Mouse (Mus musculus): ENCODE results near the gene Neurod1.

Gene Neurod1

DNA sequence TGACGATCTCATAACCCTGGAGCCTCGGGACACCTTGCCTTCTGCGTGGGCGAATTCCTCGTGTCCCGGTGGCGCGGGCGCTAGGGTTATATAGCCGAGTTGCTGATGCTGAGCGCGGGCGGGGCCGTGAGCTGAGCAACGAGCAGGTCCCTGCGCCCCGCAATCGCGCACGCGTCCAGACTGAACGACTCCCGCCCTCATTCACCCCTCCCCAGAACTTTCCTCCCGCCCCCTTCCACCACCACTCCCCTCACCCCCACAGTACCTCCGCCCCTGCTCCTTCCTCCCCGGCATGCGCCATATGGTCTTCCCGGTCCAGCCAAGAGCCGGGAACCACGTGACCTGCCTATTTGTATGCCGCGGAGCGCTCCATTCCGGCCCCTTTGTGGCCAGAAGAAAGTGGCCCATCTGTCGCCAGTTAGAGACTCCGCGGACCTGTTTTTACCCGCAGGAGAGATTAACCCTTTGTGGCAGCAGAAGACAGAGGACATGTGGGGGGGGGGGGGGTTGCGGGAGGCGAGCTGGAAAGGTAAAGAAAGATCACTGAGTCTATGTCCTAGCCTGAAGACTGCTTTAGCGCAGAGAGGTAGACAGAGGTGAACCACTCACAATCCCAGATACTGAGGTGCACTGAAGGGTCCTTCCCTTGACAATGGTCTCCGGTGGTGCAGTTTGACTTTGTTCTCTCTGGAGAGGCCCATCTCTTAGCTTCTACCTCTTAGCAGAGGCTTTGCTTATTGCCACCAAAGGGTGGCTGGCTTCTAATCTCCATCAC lies at the start of gene Neurod1, which contains the start of gene Cerkl:
Gene Neurod1 (minus strand): TSS at position 177 of the 775 bp plus-strand sequence.
Gene Cerkl (minus strand): TSS at position 211 of the 775 bp plus-strand sequence.
- in situ Hi-C loops (cut with MboI, MseI): no loop called here

DNA sequence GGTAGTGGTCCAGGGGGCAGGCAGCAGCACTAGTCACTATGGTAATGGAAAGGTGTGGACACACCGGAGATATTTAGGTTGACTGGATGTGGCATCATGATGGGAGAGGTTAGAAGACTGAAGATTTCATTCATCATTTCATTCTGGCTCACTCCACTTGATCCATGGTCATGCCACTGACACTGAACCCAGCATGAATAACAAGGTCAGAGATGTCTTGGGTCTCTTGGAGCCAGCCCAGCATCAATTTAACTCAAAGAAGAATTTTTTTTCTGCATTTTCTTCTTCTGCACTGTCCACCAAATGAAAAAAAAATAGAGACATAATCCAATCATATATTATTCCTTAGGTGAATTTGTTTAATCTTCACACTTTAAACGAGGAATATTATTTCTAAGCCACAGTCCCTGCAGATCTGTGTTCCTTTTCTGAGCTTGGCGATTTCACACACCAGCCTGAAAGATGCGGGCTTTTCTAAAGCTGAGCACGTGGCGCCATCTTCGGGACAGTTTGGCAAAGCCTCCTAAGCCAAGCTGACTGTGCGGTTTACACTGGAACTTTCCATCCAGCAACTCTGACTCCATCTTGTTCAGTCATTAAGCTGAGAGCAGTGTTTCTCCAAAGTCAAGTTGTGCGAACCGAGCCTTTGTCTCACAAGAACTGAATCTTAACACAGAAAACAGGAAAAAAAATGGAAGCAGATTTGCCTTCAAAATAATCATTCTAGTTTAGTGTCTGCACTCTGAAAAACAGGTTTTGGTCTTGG lies 42.6 kb upstream of the Neurod1 start:
- in situ Hi-C loops (cut with MboI, MseI): loop anchor here (10.0 kb wide), 1 partner anchor 564 kb away; no protein-coding TSS in a partner anchor

DNA sequence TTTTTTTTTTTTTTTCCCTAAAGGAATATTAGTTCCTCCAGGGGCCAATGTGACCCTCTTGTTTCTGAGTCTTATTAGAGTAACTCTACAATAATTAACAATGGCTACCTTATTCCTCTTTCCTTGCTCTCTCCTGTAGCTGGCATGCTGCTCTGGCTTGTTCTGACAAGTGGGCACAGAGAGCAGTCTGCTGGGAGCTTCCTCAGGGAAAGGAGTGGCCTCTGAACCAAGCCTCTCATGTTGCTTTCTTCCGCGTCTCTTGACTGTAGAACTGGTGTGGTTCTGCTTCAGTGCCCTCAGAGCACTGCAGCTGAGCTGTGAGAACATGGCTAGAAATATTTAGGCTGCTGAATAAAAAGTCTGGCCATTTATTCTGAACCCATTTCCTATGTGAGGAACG lies 28.6 kb upstream of the Neurod1 start:
- in situ Hi-C loops (cut with MboI, MseI): no loop called here

DNA sequence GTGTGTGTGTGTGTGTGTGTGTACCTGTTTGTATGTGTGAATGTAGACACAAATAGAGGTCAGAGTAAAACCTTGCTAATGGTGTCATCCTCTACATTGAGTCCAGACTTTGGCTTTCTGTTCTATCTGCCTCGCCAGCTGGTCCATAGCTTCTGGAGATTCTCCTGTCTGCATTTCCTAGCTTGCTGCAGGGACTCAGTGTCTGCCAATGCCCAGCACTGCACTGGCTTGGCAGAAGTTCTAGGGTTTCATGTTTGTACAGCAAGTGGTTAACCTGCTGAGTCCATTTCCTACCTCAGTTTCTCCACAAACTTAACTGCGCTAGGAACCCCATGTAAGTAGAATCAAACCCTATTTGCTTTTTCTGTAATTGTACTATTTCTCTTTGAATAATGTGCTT lies 26.0 kb upstream of the Neurod1 start:
- in situ Hi-C loops (cut with MboI, MseI): no loop called here

DNA sequence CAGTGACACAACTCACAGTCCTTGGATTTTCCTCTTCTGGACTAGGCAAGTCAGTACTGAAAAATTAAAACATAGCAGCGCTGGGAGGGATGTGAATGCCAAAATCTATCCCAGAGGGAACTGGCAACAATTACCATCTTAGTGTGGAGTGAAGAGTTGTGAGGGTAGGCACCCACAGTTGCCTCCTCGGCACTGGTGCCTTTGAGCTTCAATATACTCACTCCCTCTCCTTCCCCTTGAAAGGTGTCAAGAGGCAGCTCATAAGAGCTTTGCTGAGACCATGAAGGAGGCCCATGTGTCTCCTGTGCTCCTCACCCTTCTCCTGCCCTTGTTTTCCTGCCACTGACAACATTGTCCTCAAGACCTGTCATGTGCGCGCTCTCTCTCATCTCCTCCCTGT lies 5.9 kb upstream of the Neurod1 start:
- in situ Hi-C loops (cut with MboI, MseI): no loop called here

DNA sequence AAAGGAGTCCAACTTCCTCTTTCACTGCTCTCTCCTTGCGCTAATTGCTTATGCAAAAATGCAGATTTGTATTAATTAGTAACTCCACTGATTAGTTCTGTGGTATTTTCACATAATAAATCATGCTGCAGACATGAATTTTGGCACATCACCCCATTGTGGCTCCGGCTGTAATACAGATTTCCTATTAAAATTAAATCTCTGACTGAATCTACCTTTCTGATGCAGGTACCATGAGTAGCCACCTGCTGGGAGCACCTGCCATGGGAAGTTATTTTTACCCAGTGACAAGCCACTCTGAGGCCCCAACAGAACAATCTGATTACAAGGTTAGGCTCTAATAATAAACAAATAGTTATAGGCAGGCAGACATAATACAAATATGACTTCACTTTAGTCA lies 5.3 kb upstream of the Neurod1 start:
- in situ Hi-C loops (cut with MboI, MseI): no loop called here

DNA sequence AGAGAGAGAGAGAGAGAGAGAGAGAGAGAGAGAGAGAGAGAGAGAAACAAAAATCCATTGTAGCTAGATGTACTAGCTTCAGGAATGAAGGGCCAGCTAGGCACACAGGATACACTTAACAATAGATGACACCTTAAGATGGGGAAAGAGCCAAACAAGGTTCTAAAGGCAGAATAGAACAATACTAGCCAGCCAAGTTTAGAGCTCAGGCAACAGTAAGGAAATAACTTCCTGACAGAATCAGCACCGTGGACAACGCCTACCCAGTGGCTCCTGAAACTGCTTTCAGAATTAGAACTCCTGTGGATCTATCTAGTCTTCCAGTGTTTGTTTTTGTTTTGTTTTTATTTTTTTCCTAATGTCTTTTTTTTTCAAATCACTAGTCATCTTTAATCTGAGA lies 4.0 kb upstream of the Neurod1 start:
- in situ Hi-C loops (cut with MboI, MseI): no loop called here

DNA sequence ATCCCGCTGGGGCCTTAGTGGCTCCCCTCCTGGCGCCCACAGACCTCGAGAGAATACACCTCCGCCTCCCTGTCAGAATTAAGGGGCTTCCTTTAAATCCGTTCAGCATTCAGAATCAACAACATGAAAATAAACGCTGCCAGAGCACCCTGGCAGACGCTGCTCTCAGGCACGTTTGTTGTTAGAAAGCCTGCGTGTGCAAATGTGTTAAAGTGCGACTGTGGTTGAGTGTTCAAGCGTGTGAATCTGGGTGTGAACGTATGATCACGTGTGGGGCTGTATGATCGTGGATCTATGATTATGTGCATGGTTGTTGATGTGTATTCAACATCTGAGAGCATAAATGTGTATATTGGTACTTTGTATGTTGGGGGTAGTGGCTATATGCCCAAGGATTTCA lies 3.6 kb upstream of the Neurod1 start:
- in situ Hi-C loops (cut with MboI, MseI): no loop called here

DNA sequence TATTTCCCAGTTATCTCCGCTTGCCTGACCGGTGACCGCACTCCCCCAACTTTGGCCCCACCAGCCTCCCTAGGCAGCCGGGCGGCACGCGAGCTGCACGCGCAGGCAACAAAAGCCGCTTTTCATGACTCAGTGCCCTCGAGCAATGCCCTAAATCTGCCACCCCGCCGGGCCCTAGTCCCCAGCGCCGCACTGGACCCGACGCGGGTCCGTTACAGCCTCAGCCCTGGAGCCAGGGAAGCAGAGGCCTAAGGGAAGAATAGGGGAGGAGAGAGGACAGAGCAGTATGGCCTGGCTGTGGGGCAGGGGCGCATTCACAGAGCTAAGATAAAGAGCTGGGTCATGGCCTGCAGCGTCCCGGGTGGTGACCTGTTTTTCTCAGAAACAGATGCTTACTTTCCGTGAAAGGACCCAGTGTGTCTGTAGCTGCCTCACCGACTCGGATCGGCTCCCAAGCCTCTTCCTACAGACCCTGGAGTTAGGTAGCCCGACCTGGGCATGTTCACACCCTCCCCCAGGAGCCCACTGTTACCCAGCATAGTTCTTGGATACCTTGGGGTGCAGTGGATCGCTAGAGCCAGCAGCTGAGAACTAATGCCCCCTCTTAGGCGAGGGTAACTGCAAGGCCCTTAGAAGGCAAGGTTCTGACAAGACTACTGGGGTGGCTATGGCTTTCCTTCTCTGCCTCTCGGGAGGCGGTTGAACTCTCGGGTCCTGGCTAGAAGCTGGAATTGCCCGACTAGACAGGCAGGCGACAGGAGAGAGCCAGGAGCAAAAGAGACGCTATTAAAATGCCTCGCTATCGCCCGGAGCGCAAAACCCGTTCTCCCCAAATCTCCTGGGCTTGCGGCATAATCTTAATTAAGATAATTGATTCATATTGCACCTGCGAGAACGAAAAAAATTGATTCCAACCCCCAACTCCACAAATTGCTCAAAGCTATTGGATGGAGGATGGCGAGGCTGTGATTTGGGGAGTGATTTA lies 2.8 kb upstream of the Neurod1 start:
- in situ Hi-C loops (cut with MboI, MseI): no loop called here

DNA sequence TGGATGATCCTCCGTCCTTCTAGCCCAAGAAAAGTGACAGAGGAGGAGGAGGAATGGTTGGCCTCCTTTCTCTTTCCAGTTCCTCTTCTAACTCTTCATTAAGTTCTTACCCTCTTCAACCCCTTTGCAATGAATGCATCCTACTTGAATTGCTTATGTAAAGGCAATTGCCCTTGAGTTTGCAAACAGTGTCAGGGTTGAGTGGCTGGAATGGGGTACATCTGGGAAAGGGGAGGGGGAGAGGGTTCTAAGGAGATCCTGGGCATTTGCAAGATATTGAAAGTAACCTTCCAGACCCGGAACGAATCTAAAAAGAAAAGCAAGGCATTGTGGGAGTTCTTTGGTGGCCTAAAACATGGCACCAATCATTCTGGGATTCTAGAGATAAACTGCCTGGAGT lies 1.4 kb upstream of the Neurod1 start:
- in situ Hi-C loops (cut with MboI, MseI): no loop called here

DNA sequence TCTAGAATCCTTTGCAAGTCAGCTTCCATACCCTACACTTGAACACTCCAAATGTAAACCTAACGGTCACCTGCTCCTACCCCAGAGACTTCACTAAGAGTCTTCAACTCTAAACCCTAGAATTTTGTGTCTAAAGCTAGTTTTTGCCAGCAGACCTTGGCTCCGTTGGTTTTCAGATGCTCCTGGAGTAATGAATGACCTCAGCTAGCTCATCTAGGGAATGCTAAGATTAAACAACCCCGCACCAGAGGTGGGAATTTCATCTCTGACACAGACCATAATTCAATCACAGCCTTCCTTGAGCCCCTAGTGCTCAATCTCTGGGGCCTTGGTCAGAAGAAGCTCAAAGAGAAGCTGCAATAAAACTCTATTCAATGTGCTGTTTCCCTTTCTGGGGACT lies 883 bp upstream of the Neurod1 start:
- in situ Hi-C loops (cut with MboI, MseI): no loop called here

DNA sequence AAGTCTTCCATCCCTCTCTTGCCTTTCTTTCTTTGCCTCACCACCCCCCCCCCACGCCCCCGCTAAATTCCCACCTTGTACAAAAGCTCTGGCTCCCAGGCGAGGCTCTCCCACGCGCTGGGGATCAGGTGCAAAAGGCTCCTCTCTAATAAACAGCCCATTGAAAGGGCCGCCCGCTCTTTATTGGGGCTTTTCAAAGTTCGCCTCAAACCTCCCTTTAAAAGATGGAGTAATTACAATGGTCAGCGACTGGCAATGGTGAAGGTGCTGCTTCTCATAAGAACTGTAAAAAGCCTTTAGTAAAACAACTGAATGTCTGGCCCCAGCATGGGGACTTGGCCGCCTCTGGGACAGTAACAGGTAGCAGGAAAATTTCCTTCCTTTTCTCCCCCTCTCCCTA lies 905 bp downstream of the Neurod1 start:
- in situ Hi-C loops (cut with MboI, MseI): no loop called here

DNA sequence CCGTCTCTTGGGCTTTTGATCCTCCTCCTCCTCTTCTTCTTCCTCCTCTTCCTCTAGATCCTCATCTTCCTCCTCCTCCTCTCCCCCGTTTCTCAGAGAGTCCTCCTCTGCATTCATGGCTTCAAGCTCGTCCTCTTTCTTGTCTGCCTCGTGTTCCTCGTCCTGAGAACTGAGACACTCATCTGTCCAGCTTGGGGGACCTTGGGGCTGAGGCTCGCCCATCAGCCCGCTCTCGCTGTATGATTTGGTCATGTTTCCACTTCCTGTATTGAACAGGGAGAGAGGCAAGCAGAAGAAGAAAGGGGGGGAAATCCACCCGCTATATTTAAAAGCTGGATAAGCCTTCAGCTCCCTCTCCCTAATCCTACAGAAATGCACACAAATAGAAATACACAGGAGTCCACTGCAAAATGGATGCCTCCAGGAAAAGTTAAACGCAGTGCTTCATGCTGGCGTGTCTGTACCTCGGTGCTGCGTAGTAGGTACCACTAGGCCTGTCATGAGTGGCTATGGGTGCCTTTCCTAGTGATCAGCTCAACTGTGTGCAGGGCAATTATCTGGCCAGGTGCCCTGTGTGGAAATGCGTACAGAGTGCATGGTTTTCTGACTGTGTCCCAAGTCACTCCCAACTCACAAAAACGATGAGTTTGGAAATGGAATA lies 1.6 kb downstream of the Neurod1 start:
- in situ Hi-C loops (cut with MboI, MseI): no loop called here

DNA sequence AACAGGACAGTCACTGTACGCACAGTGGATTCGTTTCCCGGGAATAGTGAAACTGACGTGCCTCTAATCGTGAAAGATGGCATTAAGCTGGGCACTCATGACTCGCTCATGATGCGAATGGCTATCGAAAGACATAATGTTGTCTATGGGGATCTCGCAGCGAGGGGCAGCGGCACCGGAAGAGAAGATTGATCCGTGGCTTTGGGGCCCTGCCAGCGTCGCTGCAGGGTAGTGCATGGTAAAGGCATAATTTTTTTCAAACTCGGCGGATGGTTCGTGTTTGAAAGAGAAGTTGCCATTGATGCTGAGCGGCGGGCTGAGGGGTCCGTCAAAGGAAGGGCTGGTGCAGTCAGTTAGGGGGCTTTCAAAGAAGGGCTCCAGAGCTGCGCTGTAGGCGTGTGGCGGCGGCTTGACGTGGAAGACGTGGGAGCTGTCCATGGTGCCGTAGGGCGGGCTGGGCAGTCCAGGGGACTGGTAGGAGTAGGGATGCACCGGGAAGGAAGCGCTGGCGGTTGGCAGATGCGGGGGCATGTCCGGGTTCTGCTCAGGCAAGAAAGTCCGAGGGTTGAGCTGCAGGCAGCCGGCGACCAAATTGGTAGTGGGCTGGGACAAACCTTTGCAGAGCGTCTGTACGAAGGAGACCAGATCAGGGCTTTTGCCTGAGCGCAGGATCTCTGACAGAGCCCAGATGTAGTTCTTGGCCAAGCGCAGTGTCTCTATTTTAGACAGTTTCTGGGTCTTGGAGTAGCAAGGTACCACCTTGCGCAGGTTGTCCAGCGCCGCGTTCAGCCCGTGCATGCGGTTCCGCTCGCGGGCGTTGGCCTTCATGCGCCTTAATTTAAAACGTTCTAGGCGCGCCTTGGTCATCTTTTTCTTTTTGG lies 2.4 kb downstream of the Neurod1 start:
- in situ Hi-C loops (cut with MboI, MseI): no loop called here

DNA sequence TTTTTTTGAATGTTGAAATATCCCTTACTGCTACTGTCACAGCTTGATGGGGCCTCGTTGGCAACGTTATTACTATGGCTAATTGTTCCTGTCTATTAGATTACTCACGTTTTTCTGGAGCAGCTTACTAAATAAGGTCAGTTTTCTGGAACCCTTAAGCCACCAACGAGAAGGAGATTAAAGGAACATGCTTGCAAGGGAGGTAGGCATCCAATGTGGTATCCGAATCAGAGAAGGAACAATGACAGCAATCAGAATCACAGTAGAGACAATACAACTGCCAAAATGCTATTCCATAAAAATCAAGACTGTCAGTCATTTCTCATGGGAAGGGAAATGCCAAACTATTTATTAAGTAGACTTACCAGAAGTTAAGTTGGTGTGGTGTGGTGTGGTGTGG lies 5.1 kb downstream of the Neurod1 start:
- in situ Hi-C loops (cut with MboI, MseI): no loop called here

DNA sequence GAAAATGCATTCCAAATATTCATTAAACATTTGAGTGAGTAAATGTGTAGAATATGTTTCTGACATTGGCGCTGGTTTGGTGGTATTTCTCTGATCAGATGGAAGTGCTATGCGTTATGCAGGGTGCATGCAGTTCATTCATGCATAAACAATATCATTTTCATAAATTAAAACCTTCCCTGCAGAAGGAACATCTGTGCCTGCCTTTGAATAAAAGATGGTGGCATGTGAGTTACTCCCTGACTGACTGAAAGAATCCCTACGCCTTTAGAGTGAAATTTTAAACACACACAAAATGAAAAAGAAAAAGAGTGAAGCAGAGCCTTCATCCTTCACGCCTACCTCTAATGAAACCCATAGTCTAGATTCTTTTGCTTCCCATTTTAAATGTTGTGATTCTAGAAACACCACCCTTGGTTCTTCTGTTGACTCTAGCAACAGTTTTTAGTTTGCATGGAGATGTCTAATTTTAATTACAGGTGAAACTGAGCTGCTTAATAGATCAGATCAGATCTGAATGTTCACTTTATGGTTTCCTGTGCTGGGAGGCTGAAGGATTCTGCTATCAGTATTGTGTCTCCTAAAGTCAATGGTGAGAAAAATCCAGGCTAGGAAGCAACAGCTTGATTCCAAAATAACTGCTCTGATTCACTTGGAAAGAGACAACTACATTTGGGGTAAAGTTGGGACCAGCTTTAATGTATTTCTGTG lies 5.7 kb downstream of the Neurod1 start:
- in situ Hi-C loops (cut with MboI, MseI): no loop called here

DNA sequence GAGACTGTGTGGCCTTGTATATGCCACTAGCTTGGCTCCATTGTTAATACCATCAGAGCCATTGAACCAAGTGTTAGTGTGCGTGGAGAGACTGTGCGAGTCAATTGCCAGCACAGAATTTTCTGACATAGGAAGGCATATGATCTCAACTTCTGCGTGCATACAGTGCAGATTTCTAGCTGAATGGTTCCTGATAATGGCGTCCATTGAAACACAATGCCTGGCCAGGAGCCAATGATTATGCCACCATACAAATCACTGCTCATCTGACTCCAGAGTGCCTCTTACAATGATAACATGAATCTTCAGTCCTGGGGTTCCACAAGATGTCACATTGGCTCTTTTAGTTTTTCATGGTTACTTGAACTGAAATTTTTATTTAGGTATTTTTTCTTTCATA lies 7.2 kb downstream of the Neurod1 start:
- in situ Hi-C loops (cut with MboI, MseI): no loop called here

DNA sequence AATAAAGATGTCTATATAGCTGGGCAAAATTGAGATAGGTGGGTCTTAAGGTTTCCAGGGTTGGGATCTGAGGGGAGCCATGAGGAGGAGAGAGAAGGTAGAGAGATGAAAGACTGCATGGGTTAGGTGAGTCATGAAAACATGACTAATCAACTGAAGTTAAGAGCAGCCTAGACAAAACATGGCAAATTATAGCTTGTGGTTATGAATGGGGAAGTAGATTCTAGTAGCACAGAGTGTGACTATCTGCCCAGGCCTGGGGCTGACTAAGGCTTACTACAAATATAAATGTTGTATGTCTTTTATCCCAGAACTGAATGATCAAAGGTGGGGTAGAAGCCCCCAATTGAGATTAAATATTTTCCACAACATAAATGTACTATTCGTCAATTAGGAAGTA lies 9.4 kb downstream of the Neurod1 start:
- in situ Hi-C loops (cut with MboI, MseI): no loop called here

DNA sequence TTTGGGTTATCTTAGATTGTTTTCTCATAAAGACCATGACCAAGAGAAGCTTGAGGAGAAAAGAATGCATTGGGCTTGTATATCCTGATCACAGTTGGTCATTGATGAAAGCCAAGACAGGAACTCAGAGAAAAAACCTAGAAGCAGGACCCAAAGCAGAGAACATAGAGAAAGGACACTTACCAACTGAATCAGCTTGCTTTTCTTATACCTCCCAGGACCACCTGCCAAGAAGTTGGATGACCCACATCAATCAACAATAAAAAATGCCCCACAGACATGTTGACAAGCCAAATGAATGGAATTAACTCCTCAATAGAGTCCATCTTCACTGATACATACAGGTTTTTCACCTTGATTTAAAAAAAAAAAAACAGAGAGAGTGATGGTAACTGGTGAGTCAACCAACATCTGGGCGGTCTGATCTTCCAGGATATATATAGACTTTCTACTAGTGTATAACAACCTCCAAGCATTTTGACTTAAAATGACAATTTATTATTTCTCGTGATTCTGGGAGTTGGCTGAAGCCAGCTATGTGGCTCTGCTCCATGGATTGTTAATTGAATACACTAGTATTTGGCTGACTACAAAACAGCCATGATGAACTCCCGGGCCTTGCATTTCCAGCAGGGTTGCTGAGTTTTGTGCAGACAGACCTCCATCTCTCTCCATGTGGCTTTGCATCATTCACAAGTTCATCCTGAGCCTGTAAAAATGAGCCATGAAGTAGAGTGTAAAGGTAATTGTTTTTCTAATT lies 12.5 kb downstream of the Neurod1 start:
- in situ Hi-C loops (cut with MboI, MseI): no loop called here

All from T-helper 1 cell (primary cell).